Mouse (Mus musculus) kidney, postnatal 0 days (tissue): ENCODE results near the gene Fbn1. TPM values are rescaled to one million over a fixed set of nuclear protein-coding genes. Genes with fewer than 3 reads are reported as not detected.

Source experiments
- ATAC-seq: fragments of 200-750 bp; cut with Nextera tagmentation; replicated peaks from 2 replicates; pipeline ENCODE4 v1.8.0; 2017; ENCODE audit warnings: low read depth, moderate number of reproducible peaks, moderate TSS enrichment, moderate library complexity; ENCODE audit not compliant: low FRiP score
- DNase-seq: peaks from one replicate; pipeline ENCODE4 v3.0.0-alpha.2; 2016; ENCODE audit warnings: low spot score
- H3K27ac ChIP-seq: fragments of 300-500 bp; sonication (generic); 2 replicates; pipeline ENCODE4 v1.5.1; 2014; ENCODE audit warnings: mild to moderate bottlenecking
- H3K27me3 ChIP-seq: fragments of 300-500 bp; sonication (generic); 2 replicates; pipeline ENCODE4 v1.6.1; 2014; ENCODE audit warnings: low read length, mixed read lengths; ENCODE audit not compliant: insufficient read depth
- H3K36me3 ChIP-seq: fragments of 300-500 bp; sonication (generic); 2 replicates; pipeline ENCODE4 v1.6.1; 2014; ENCODE audit warnings: low read length, mixed read lengths; ENCODE audit not compliant: insufficient read depth
- H3K4me1 ChIP-seq: fragments of 300-500 bp; sonication (generic); replicated peaks from 2 replicates; pipeline ENCODE4 v1.6.1; 2014; ENCODE audit warnings: antibody characterized with exemption, low read length, mixed read lengths; ENCODE audit not compliant: insufficient read depth
- H3K4me2 ChIP-seq: fragments of 300-500 bp; sonication (generic); 2 replicates; pipeline ENCODE4 v1.6.1; 2014; ENCODE audit warnings: mild to moderate bottlenecking, low read length, moderate library complexity, mixed read lengths
- H3K4me3 ChIP-seq: fragments of 300-500 bp; sonication (generic); replicated peaks from 2 replicates; pipeline ENCODE4 v1.5.1; 2014; ENCODE audit warnings: low read depth, low read length
- H3K9ac ChIP-seq: fragments of 300-500 bp; sonication (generic); 2 replicates; pipeline ENCODE4 v1.6.1; 2014; ENCODE audit warnings: low read depth, low read length
- H3K9me3 ChIP-seq: fragments of 300-500 bp; sonication (generic); replicated peaks from 2 replicates; pipeline ENCODE4 v1.6.1; 2016; ENCODE audit warnings: low read length, inconsistent platforms, mixed read lengths
- CTCF ChIP-seq: IDR thresholded peaks from 2 replicates; pipeline ENCODE4 v1.5.1; 2016; ENCODE audit warnings: antibody characterized with exemption, low read depth, mild to moderate bottlenecking, moderate library complexity
- WGBS: fragments of 180-500 bp; shearing (Covaris S2); extraction: QIAGEN DNeasy Blood & Tissue Kit; methylation state at CpG from one replicate; pipeline ENCODE4 v1.1.7; 2014; 5-methylcytosine and 5-hydroxymethylcytosine counted together
- polyA plus RNA-seq: library from polyadenylated mRNA; unstranded; fragments of >200 nt; fragmentation: Nextera tagmentation; extraction: Ambion mirVana; gene quantifications from 2 replicates; pipeline ENCODE4 v1.2.1, GENCODE M21; 2015

Fbn1 gene
- polyA plus RNA-seq, 1 experiment from 2014 or later, result 13.2 TPM

DNA sequence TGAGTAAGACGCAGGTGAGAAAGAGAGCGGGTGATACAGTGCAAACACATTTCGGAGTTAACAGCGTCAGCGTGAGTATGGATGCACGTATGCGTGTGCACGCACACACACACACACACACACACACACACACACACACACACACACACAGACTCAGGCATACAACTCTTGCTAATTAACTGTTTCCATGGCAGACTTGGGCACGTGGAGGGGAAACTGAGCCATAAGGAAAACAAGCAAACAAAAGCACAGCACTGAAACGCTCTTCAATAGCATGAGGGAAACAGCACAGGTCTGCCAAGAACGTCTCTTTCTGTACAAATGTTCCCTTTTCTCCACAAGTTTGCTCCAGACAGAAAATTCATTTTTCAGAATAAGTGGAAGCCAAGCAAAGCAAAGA lies 153.2 kb downstream of the Fbn1 start:
- H3K27me3 ChIP-seq, result no peaks in the 10 kb centered on the region
- TF ChIP-seq CTCF, result no peak
- no peak overlapping the region for H3K4me3 ChIP-seq
- H3K36me3 ChIP-seq, result no peaks in the 10 kb centered on the region
- 84% methylated on average over 11 of the region's 11 CpGs for WGBS
- H3K9me3 ChIP-seq, result no peaks in the 10 kb centered on the region
- no peaks in the 10 kb centered on the region for H3K4me1 ChIP-seq
- no peak overlapping the region for H3K9ac ChIP-seq
- peak; percentile 18 for DNase-seq
- ATAC-seq, result no peak
- no peak overlapping the region for H3K4me2 ChIP-seq
- H3K27ac ChIP-seq, result peak overlapping the region; percentile 62; the same call in 1 of the 2 replicates

DNA sequence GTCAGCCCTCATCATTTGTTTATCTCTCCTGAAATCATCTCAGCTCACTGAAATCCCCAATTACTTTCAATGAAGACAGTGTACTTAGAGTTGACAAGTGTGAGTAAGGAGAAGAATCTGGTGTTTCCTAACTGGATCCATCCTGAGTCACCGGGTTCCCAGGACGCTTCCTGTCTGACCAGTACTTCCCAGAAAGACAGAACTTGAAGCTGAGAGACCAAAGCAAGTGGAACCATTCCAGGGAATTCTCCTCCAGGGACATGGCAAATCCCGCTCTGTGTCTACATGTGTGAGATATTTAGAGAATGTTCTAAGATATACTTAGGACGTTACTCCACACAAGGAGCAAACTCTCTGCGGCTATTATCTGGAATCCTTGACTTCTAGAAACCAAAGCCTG lies 158.6 kb downstream of the Fbn1 start:
- no peak for TF ChIP-seq CTCF
- Histone ChIP-seq H3K27me3 (no peaks in the 10 kb centered on the region), H3K9me3 (no peaks in the 10 kb centered on the region), H3K27ac (no peak overlapping the region), H3K4me1 (no peaks in the 10 kb centered on the region), H3K9ac (no peak overlapping the region), H3K4me2 (no peak overlapping the region), H3K36me3 (0 out of 2 replicates have a peak, but pooled peaks cover 11% of the 10 kb centered on the region), H3K4me3 (no peak overlapping the region)
- DNase-seq, result no peak
- no peak for ATAC-seq
- WGBS, result 78% methylated on average over 5 of the region's 5 CpGs

DNA sequence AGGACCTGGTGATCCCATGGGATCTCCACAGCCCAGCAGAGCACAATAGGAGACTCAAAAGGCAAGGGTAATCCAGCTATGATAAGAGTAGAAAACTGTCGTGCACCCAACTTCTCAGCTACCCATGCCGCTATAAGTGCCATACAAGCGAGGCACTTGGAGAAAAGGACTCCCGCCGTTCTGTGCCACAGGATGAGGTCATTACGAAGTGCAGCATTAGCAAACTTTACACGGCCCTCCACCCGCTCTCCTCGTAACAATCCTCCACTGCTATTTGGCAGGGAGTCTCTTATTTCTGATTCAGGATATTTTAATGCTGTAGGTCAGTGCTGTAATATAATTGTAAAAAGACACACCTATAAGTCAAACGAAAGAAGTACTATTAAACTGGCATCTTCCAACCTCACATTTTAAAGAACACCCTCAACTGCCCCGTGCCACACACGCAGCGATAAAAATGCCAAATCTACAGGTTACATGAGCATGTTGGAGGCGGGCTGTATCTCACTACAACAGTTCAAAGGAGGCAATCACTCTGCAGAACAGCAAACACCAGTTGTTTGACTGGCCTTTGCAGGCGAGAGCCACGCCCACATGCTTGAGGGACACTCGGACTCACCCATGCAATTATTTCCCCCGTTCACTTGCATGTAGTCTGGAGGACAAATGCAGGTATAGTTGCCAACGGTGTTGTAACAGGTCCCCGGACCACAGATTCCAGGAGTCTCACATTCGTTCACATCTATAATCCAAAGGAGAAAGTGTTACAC lies 165.4 kb downstream of the Fbn1 start:
- Histone ChIP-seq H3K4me3 (no peak overlapping the region), H3K9me3 (no peaks in the 10 kb centered on the region), H3K4me1 (no peaks in the 10 kb centered on the region), H3K27me3 (no peaks in the 10 kb centered on the region), H3K27ac (no peak overlapping the region), H3K4me2 (no peak overlapping the region), H3K36me3 (peaks cover 11% of the 10 kb centered on the region; the same call in 1 of the 2 replicates), H3K9ac (no peak overlapping the region)
- ATAC-seq, result no peak
- WGBS, result 85% methylated on average over 21 of the region's 21 CpGs
- no peak for TF ChIP-seq CTCF
- no peak for DNase-seq

DNA sequence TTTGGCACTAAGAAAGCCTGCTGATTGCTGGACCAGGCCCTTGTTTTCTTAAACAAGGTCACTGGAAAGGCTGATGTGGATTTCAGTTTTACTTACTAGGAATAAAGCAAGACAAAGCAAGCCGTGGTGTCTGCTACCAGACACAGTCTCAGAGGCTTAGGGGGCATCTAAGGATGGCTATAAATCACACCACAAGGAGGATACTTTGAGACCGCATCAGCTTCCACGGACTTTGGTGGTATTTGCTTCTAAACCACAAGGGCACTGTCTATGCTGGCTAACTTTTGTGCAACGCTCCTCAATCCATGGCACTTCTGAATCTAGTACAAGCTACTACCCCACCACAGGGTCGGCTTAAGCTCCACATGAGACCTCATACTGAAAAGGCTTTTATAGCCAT lies 167.4 kb downstream of the Fbn1 start:
- Histone ChIP-seq H3K36me3 (peaks cover 11% of the 10 kb centered on the region; the same call in 1 of the 2 replicates), H3K27me3 (no peaks in the 10 kb centered on the region), H3K27ac (no peak overlapping the region), H3K4me2 (no peak overlapping the region), H3K9me3 (no peaks in the 10 kb centered on the region), H3K4me3 (no peak overlapping the region), H3K4me1 (no peaks in the 10 kb centered on the region), H3K9ac (no peak overlapping the region)
- ATAC-seq, result no peak
- 39% methylated on average over 5 of the region's 5 CpGs for WGBS
- DNase-seq, result peak; percentile 27
- no peak for TF ChIP-seq CTCF

DNA sequence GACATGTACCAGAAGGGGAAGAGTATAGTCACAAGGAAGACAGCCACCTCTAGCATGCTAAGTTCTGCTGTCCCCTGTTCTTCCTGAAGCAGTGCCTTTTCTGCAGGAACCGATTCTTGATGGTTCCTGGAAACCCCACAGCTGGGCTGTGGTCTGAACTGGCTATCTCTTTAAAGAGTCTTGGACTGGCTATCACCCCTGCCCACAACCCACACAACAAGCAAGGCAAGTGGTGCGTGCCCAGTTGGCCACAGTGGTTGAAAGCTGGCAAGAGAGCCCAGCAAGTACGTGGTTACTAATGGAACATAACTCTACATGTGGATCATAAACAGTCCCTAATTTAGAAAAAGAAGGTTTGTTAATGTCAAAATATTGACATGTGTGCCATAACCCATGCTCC lies 170.6 kb downstream of the Fbn1 start:
- no peak for TF ChIP-seq CTCF
- H3K4me2 ChIP-seq, result no peak overlapping the region
- no peak overlapping the region for H3K4me3 ChIP-seq
- H3K27me3 ChIP-seq, result no peaks in the 10 kb centered on the region
- DNase-seq (no peak), ATAC-seq (no peak)
- H3K36me3 ChIP-seq, result peaks cover 7% of the 10 kb centered on the region; the same call in 1 of the 2 replicates
- H3K9ac ChIP-seq, result no peak overlapping the region
- H3K4me1 ChIP-seq, result no peaks in the 10 kb centered on the region
- no peak overlapping the region for H3K27ac ChIP-seq
- no peaks in the 10 kb centered on the region for H3K9me3 ChIP-seq
- WGBS, result 89% methylated on average over 3 of the region's 3 CpGs

DNA sequence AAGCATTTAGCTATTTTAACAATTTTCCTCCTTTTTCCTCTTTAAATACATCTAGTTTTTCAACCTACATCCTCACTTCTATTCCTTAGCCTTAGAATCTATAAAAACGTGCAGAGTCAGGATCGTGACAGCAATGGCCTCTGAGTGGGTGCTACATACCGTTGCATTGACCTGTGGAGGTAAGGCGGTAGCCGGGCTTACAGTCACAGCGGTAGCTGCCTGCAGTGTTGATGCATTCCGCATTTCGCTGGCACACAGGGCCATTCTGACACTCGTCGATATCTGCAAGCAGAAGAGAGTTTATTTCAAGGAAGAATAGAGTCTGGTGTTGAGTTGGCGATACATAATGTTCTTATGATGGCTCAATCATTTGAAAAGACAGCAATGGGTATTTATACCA lies 172.6 kb downstream of the Fbn1 start:
- no peak overlapping the region for H3K27ac ChIP-seq
- H3K4me2 ChIP-seq, result no peak overlapping the region
- no peak for DNase-seq
- no peak overlapping the region for H3K4me3 ChIP-seq
- H3K4me1 ChIP-seq, result no peaks in the 10 kb centered on the region
- peaks cover 6% of the 10 kb centered on the region; the same call in 1 of the 2 replicates for H3K36me3 ChIP-seq
- H3K9me3 ChIP-seq, result no peaks in the 10 kb centered on the region
- no peak for TF ChIP-seq CTCF
- 95% methylated on average over 11 of the region's 11 CpGs for WGBS
- ATAC-seq, result no peak
- H3K27me3 ChIP-seq, result no peaks in the 10 kb centered on the region
- no peak overlapping the region for H3K9ac ChIP-seq
